ENCODE assay signal across 8 mouse cellular contexts in genomic region chr5:122050017-122050831, GRCm38 (mm10). TPM values are rescaled to one million over a fixed set of nuclear protein-coding genes. Genes with fewer than 3 reads are reported as not detected.
DNase-seq lines count a peak whose midpoint lies in the region; ATAC-seq lines count a peak whose summit lies in the region.

Gene Cux2, minus strand, starts transcription at chr5:122050102.

- H3K4me1 ChIP-seq in hindbrain, embryonic 15.5 days (replicated peaks): peaks cover 76% of the 10 kb centered on the region

- peak; percentile 80 for ATAC-seq in hindbrain, embryonic 15.5 days (ENCODE audit: low FRiP score, low read depth)

- peak within 1 kb of the TSS; percentile 91 for H3K4me2 ChIP-seq in hindbrain, embryonic 15.5 days

- H3K4me3 ChIP-seq in hindbrain, embryonic 15.5 days: peak within 1 kb of the TSS; percentile 85

- WGBS in hindbrain, embryonic 15.5 days: 1% methylated on average over 82 of the region's 90 CpGs

- H3K9me3 ChIP-seq in hindbrain, embryonic 15.5 days: no peaks in the 10 kb centered on the region

- H3K9ac ChIP-seq in hindbrain, embryonic 15.5 days: peak within 1 kb of the TSS; percentile 80

- DNase-seq in ZHBTc4 (ENCODE audit: low read depth, low spot score): peak; percentile 93
- peak; percentile 86 to 87 for DNase-seq in cerebellum, postnatal 25 days
- DNase-seq in frontal cortex, postnatal 36 days (ENCODE audit: low spot score in 2 of 2): peak; percentile 60 to 66
- DNase-seq in left cerebral cortex, adult 18-20 months (ENCODE audit: low spot score in 2 of 2): peak; percentile 66 to 70
- DNase-seq in lung, postnatal 25 days (ENCODE audit: low spot score): peak; percentile 53
- peak; percentile 79 for DNase-seq in retina, embryonic 14.5 days (ENCODE audit: low spot score)
- DNase-seq in urinary bladder, postnatal 14 days (ENCODE audit: low spot score): peak; percentile 75

- H3K27me3 ChIP-seq in hindbrain, embryonic 15.5 days: no peaks in the 10 kb centered on the region

- peak within 1 kb of the TSS; percentile 96 for H3K27ac ChIP-seq in hindbrain, embryonic 15.5 days (replicated peaks)

- H3K36me3 ChIP-seq in hindbrain, embryonic 15.5 days: no peaks in the 10 kb centered on the region

RNA-seq across cellular contexts. Expression of gene Cux2, which starts in this region (rescaled TPM):
- polyA plus RNA-seq in hindbrain, embryonic 15.5 days (2015; fragmentation: Nextera tagmentation; extraction: Ambion mirVana): 20.7 and 23.3 TPM in 2 replicates
- 100 to 1,000 TPM; 192 to 210 TPM for total RNA-seq in left cerebral cortex, adult 18-20 months (2021)

Comparison
In these comparisons a context has a peak if more than half of its experiments do, and no peak if none do; other contexts are left out.
1. Peak in every context shown above with its lines: DNase-seq, ATAC-seq, H3K4me3 ChIP-seq and H3K27ac ChIP-seq.